Mouse (Mus musculus): ENCODE results near the gene Cdyl2. TPM values are rescaled to one million over a fixed set of nuclear protein-coding genes. Genes with fewer than 3 reads are reported as not detected.

Gene Cdyl2
- polyA plus RNA-seq, 1 experiment from 2014 or later: 4.5 TPM

DNA sequence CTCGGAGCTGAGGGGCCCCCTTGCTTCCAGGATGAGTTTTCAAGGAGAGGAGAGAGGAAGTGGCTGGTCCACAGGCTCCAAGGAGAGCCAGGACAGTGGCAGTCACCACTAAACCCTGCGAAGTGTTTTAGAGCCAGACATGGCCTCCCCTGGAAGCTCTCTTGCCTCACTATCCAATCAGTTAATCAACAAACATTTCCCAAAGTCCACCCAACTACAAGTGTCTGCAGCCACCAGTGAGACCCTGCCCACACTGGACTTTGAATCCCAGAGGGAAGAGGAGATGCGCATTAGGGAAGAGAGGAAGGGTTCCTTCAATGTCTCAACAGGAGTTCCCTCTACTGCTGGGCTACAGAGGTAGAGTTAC is 840 bp upstream of the Cdyl2 start:
- peaks cover 8% of the 10 kb centered on the region for H3K4me1 ChIP-seq
- peaks cover 28% of the 10 kb centered on the region for H3K27me3 ChIP-seq (replicated peaks)
- peak overlapping the region; percentile 82 for H3K4me3 ChIP-seq
- H3K36me3 ChIP-seq: peaks cover 7% of the 10 kb centered on the region
- H3K9ac ChIP-seq: peak overlapping the region; percentile 83
- peaks cover 6% of the 10 kb centered on the region; the same call in 1 of the 2 replicates for H3K9me3 ChIP-seq
- H3K27ac ChIP-seq (replicated peaks): no peak overlapping the region
- peak overlapping the region; percentile 88 for H3K4me2 ChIP-seq
- WGBS: 25% methylated on average over 3 of the region's 3 CpGs
- no peak for ATAC-seq (ENCODE audit: extremely low read depth, insufficient number of reproducible peaks, low FRiP score, low TSS enrichment)

DNA sequence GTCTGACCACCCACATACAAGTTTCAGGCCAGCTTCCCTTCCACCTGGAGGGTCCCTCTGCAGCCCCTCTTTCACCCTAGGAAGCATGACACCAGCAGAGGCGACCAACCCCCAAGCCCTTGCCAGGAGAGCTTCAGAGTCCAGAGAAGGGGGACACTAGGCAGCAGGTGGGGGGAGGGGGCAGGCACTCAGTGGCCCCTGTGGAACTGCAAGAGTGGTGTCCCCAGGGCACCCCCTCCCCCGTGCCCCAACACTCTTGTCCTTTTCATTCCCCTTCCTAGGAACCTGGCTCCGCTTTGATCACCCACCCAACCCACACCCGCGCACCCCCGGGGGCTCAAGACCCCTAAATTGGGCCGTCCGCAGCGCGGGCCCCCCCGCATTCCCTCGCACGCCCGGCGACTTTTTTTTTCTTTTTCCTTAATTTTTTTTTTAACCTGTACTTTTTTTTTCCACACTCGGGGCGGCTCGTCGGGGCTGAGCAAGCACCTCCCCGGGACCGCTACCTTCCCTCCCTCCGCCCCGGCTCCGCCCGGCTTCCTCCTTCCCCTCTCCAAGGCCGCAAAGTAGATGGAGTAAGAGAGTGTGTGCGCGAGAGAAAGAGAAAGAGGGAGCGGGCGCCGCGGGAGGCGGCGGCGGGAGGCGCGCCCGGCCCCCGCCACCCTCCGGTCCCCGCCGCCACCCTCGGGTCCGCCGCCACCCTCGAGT is 661 bp downstream of the Cdyl2 start:
- H3K9ac ChIP-seq: peak overlapping the region; percentile 83
- peaks cover 8% of the 10 kb centered on the region for H3K4me1 ChIP-seq
- peaks cover 28% of the 10 kb centered on the region for H3K27me3 ChIP-seq (replicated peaks)
- 2% methylated on average over 22 of the region's 46 CpGs for WGBS
- peaks cover 8% of the 10 kb centered on the region; the same call in 1 of the 2 replicates for H3K9me3 ChIP-seq
- peak overlapping the region; percentile 78 for H3K27ac ChIP-seq (replicated peaks)
- H3K4me3 ChIP-seq: peak overlapping the region; percentile 82
- H3K36me3 ChIP-seq: peaks cover 7% of the 10 kb centered on the region
- H3K4me2 ChIP-seq: peak overlapping the region; percentile 88
- no peak for ATAC-seq (ENCODE audit: extremely low read depth, insufficient number of reproducible peaks, low FRiP score, low TSS enrichment)

DNA sequence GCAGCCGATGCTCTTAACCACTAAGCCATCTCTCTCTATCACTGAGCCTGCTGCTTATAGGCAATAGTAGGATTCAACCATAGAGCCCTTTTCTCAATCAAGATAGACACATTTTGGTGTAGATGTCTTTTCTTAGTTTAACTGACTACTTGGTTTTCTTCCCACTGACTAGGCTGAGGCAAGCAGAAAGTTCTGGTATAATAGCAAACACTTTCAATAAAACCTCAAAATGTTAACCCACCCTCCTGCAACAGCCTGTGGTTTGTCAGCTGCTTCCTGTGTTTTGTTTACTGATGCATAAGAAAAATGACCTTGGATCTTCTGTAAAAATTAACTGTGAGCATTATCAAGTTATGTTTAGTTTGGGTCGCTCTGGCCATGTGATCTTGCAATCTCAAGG is 11.3 kb downstream of the Cdyl2 start:
- Histone ChIP-seq H3K27me3 (replicated peaks) (no peaks in the 10 kb centered on the region), H3K4me2 (no peak overlapping the region), H3K27ac (replicated peaks) (no peak overlapping the region), H3K36me3 (0 out of 2 replicates have a peak, but pooled peaks cover 4% of the 10 kb centered on the region), H3K9ac (no peak overlapping the region), H3K4me3 (no peak overlapping the region), H3K4me1 (no peaks in the 10 kb centered on the region), H3K9me3 (0 out of 2 replicates have a peak, but pooled peaks cover 14% of the 10 kb centered on the region)
- no peak for ATAC-seq (ENCODE audit: extremely low read depth, insufficient number of reproducible peaks, low FRiP score, low TSS enrichment)
- WGBS: 80% methylated on average over 2 of the region's 2 CpGs

DNA sequence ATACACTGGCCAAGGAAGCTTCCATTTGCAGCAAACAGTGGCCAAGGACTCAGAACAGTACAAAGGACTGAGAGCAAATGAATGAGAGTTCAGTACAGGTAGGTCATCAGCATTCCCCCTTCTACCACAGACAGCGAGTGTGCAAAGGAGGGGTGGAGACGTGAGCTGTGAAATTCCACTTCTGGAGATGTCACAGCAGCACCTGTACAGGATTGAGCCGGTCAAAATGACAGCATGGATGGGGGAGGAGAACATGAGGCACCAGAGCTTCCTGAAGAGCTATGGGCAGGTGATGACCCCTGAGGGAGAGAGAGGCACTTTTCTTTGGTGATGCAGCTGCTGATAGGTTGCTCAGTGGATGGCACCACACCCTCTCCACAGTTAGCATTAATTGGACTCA is 25.3 kb downstream of the Cdyl2 start:
- no peak overlapping the region for H3K9ac ChIP-seq
- no peak overlapping the region for H3K4me2 ChIP-seq
- ATAC-seq (ENCODE audit: extremely low read depth, insufficient number of reproducible peaks, low FRiP score, low TSS enrichment): no peak
- H3K27me3 ChIP-seq (replicated peaks): no peaks in the 10 kb centered on the region
- no peaks in the 10 kb centered on the region for H3K36me3 ChIP-seq
- H3K4me3 ChIP-seq: no peak overlapping the region
- H3K4me1 ChIP-seq: no peaks in the 10 kb centered on the region
- 71% methylated on average over 3 of the region's 3 CpGs for WGBS
- H3K27ac ChIP-seq (replicated peaks): no peak overlapping the region
- peaks cover 7% of the 10 kb centered on the region for H3K9me3 ChIP-seq

DNA sequence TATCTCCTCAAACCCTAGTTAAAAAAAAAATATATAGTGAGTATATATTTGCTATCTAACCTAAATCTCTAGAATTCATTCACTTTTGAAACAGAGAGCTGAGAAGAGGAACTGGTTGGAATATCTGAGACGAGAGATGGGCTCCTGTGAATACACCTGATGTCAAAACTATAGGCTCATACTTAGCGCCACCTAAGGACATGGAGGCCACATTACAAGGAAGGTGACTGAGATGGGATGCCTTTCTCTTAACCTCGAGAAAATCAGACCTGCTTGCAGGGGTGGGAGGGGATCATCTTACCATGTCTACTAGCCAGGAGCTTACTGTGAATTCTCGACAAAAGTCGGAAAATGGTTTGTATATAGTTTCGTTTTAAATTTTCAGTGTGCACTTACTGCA is 30.3 kb downstream of the Cdyl2 start:
- no peaks in the 10 kb centered on the region for H3K4me1 ChIP-seq
- H3K27me3 ChIP-seq (replicated peaks): no peaks in the 10 kb centered on the region
- H3K4me2 ChIP-seq: no peak overlapping the region
- H3K4me3 ChIP-seq: no peak overlapping the region
- peaks cover 5% of the 10 kb centered on the region; the same call in 1 of the 2 replicates for H3K36me3 ChIP-seq
- WGBS: 73% methylated on average over 6 of the region's 6 CpGs
- H3K9ac ChIP-seq: no peak overlapping the region
- H3K9me3 ChIP-seq: 0 out of 2 replicates have a peak, but pooled peaks cover 11% of the 10 kb centered on the region
- H3K27ac ChIP-seq (replicated peaks): no peak overlapping the region
- no peak for ATAC-seq (ENCODE audit: extremely low read depth, insufficient number of reproducible peaks, low FRiP score, low TSS enrichment)

DNA sequence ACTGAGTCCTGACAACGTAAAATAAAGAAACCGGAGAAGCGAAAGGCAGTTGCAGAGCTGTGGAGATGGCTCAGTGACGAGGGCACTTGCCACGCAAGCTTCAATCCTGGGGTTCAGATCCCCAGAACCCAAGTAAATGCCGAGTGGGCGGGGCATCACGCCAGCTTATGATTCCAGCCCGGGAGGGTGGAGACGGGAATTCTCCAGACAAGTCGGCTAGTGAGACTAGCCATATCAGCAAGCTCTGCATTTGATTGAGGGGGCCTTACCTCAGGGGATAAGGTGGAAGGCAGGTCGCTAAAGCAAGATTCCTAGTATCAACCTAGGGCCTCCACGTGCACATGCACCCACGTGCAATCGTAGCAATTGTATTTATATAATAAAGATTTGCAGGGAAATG is 39.9 kb downstream of the Cdyl2 start:
- Histone ChIP-seq H3K4me2 (no peak overlapping the region), H3K36me3 (no peaks in the 10 kb centered on the region), H3K4me1 (no peaks in the 10 kb centered on the region), H3K27ac (replicated peaks) (no peak overlapping the region), H3K27me3 (replicated peaks) (no peaks in the 10 kb centered on the region), H3K4me3 (no peak overlapping the region), H3K9me3 (no peaks in the 10 kb centered on the region), H3K9ac (no peak overlapping the region)
- ATAC-seq (ENCODE audit: extremely low read depth, insufficient number of reproducible peaks, low FRiP score, low TSS enrichment): no peak
- WGBS: 69% methylated on average over 15 of the region's 15 CpGs

DNA sequence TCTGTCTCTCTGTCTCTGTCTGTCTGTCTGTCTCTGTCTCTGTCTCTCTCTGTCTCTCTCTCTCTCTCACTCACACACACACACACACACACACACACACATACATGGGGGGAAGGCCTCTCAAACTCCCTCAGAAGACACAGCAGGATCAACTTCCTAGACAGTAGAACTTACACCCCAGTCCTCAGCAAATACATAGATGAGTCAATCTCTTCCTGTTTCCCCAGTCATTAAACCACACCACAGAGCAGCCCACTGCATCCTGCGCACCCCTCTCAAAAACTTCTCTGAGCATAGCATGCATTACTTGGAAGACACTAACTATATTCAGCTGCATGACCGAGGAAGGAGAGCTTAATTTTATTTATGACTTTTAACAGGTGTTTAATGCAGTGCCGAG is 43.0 kb downstream of the Cdyl2 start:
- no peak for ATAC-seq (ENCODE audit: extremely low read depth, insufficient number of reproducible peaks, low FRiP score, low TSS enrichment)
- WGBS: 84% methylated on average over 3 of the region's 3 CpGs
- no peak overlapping the region for H3K9ac ChIP-seq
- H3K4me3 ChIP-seq: no peak overlapping the region
- no peak overlapping the region for H3K4me2 ChIP-seq
- H3K27ac ChIP-seq (replicated peaks): no peak overlapping the region
- no peaks in the 10 kb centered on the region for H3K4me1 ChIP-seq
- no peaks in the 10 kb centered on the region for H3K36me3 ChIP-seq
- H3K9me3 ChIP-seq: no peaks in the 10 kb centered on the region
- H3K27me3 ChIP-seq (replicated peaks): no peaks in the 10 kb centered on the region

DNA sequence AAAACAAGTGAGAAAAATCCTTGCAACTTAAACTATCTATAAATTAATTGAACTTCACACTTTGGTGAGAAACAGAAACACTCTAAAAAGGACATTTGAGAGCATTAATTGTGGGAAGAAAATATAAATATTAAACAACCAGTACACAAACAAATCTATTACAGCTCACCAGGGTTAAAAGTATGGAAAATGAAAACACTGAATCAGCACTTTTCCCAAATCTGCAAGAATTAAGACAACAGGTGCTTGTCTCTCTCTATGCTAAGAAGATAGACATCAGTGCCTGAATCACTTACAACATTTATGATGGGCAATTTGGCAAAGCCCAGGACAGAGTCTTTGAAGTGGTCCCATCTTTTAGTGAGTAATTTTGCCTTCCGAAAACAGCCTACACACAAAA is 56.6 kb downstream of the Cdyl2 start:
- H3K4me3 ChIP-seq: no peak overlapping the region
- H3K27ac ChIP-seq (replicated peaks): no peak overlapping the region
- no peak overlapping the region for H3K4me2 ChIP-seq
- H3K27me3 ChIP-seq (replicated peaks): no peaks in the 10 kb centered on the region
- ATAC-seq (ENCODE audit: extremely low read depth, insufficient number of reproducible peaks, low FRiP score, low TSS enrichment): no peak
- WGBS: 84% methylated on average over 1 of the region's 1 CpGs
- no peaks in the 10 kb centered on the region for H3K4me1 ChIP-seq
- H3K9ac ChIP-seq: no peak overlapping the region
- no peaks in the 10 kb centered on the region; the same call in 1 of the 2 replicates for H3K9me3 ChIP-seq
- no peaks in the 10 kb centered on the region for H3K36me3 ChIP-seq

DNA sequence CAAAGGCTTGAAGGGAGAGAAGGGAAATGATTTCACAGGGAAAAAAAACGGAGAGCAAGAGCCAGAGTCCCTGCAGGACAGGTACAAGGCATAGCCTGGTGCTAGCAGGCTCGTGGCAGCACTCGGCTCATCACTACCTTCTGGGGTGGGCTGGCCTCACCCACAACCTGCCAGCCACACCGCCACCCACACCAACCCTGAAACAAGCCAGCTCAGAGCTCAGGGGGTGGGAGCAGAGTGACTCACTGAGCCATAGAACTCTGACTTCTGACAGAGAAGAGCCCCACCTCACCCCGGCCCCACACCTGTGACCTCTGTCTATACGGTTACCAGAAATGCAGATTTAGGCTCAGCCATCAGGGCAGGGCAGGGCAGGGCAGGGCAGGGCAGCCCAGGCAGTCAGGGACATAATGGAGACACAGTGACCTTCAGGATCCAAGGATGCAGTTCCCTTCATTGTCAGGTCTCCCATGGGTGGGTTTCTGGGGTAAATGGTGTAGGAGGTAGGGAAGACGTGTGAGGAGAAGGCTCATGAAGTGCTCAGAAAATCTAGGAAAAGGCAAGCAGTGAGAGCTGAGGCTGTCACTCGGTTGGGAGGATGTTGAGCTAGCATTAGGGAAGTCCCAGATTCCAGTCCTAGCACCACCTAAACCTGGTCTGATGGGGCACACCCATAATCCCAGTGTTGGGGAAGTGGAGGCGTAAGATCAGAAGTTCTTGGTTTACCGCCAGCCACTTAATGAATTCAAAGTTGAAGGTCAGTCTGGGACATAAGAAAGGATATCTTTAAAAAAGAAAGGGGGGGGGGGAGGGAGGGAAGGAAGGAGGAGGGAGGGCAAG is 58.6 kb downstream of the Cdyl2 start:
- Histone ChIP-seq H3K27me3 (replicated peaks) (no peaks in the 10 kb centered on the region), H3K9ac (no peak overlapping the region), H3K4me2 (no peak overlapping the region), H3K27ac (replicated peaks) (no peak overlapping the region), H3K9me3 (peaks cover 1% of the 10 kb centered on the region; the same call in 1 of the 2 replicates), H3K4me3 (no peak overlapping the region), H3K36me3 (no peaks in the 10 kb centered on the region), H3K4me1 (no peaks in the 10 kb centered on the region)
- WGBS: 68% methylated on average over 10 of the region's 10 CpGs
- ATAC-seq (ENCODE audit: extremely low read depth, insufficient number of reproducible peaks, low FRiP score, low TSS enrichment): no peak

DNA sequence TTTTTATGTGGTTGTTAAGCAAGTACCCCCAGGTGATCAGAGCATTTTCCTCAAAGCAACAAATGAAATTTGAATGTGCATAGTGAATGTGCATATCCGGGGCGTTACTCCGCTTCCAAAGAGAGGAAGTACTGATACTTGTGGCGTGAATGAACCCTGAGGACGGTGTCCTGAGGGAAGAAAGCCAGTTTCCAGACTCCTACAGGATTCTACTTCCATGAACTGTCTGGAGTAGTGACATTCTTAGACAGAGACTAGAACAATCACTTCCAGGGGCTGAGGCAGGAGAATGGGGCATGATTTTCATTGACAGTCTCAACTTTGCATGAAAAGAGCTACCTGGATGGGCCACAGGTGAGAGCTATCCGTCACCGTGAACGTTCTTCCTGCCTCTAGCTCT is 59.3 kb downstream of the Cdyl2 start:
- Histone ChIP-seq H3K36me3 (no peaks in the 10 kb centered on the region), H3K27ac (replicated peaks) (no peak overlapping the region), H3K27me3 (replicated peaks) (no peaks in the 10 kb centered on the region), H3K4me3 (no peak overlapping the region), H3K4me2 (no peak overlapping the region), H3K9me3 (peaks cover 5% of the 10 kb centered on the region; the same call in 1 of the 2 replicates), H3K9ac (no peak overlapping the region), H3K4me1 (no peaks in the 10 kb centered on the region)
- no peak for ATAC-seq (ENCODE audit: extremely low read depth, insufficient number of reproducible peaks, low FRiP score, low TSS enrichment)
- 78% methylated on average over 8 of the region's 8 CpGs for WGBS

DNA sequence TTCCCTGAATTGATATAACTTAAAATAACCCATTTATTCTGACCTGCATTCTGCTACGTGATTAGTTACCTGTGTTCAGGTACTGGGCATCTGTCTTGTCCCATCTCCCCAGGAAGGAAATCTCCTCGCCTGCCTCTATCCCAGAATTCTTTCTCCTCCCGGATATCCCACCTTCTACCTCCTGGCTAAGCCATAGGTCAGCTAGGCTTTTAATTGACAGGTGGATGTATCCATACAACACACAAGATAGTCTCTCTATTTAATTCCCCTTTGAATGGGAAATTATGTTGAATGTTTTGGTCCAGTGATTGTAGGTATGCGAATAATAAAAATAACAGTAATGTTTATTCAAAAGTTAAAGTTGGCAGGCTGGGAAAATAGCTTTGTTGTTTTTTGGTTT is 59.7 kb downstream of the Cdyl2 start:
- Histone ChIP-seq H3K27ac (replicated peaks) (no peak overlapping the region), H3K9ac (no peak overlapping the region), H3K4me2 (no peak overlapping the region), H3K4me3 (no peak overlapping the region), H3K27me3 (replicated peaks) (no peaks in the 10 kb centered on the region), H3K4me1 (no peaks in the 10 kb centered on the region), H3K9me3 (peaks cover 7% of the 10 kb centered on the region; the same call in 1 of the 2 replicates), H3K36me3 (no peaks in the 10 kb centered on the region)
- no peak for ATAC-seq (ENCODE audit: extremely low read depth, insufficient number of reproducible peaks, low FRiP score, low TSS enrichment)
- 74% methylated on average over 4 of the region's 4 CpGs for WGBS
